ENCODE assay signal across 15 mouse cellular contexts in genomic region chr13:45783681-45784080, GRCm38 (mm10).
DNase-seq lines count a peak whose midpoint lies in the region; ATAC-seq lines count a peak whose summit lies in the region.
"Had no signal": no experiment of that assay in that cellular context is flagged by ENCODE, and none has a peak within 500 bp of the region (broad histone marks: within the 10 kb centered on the region; RNA-seq: fewer than 3 reads in every experiment).

No protein-coding gene starts in this region.

- no peaks in the 10 kb centered on the region for H3K36me3 ChIP-seq in forebrain, embryonic 15.5 days
- H3K36me3 ChIP-seq: embryonic facial prominence, embryonic 13.5 days; limb, embryonic 12.5 days had no signal

- no peaks in the 10 kb centered on the region for H3K27me3 ChIP-seq in forebrain, embryonic 15.5 days
- H3K27me3 ChIP-seq: embryonic facial prominence, embryonic 13.5 days; limb, embryonic 12.5 days had no signal

- no peaks in the 10 kb centered on the region for H3K9me3 ChIP-seq in forebrain, embryonic 15.5 days
- H3K9me3 ChIP-seq: limb, embryonic 12.5 days had no signal

- 42% methylated on average over 10 of the region's 10 CpGs for WGBS in forebrain, embryonic 15.5 days

- no peak overlapping the region for H3K9ac ChIP-seq in forebrain, embryonic 15.5 days (replicated peaks)
- H3K9ac ChIP-seq: embryonic facial prominence, embryonic 13.5 days; limb, embryonic 12.5 days had no signal

- intact Hi-C loops in heart, postnatal 10 days (cut with DNase I), result no loop called here

- H3K4me1 ChIP-seq in forebrain, embryonic 15.5 days, result peaks cover 8% of the 10 kb centered on the region
- H3K4me1 ChIP-seq: limb, embryonic 12.5 days had no signal

- H3K4me3 ChIP-seq in forebrain, embryonic 15.5 days, result no peak overlapping the region
- H3K4me3 ChIP-seq: embryonic facial prominence, embryonic 13.5 days; layer of hippocampus, adult 2 months; limb, embryonic 12.5 days had no signal

- no peak overlapping the region for H3K4me2 ChIP-seq in forebrain, embryonic 15.5 days (replicated peaks)
- H3K4me2 ChIP-seq: embryonic facial prominence, embryonic 13.5 days; limb, embryonic 12.5 days had no signal

- no peak overlapping the region for H3K27ac ChIP-seq in forebrain, embryonic 15.5 days (replicated peaks)
- H3K27ac ChIP-seq: embryonic facial prominence, embryonic 13.5 days; layer of hippocampus, adult 2 months; limb, embryonic 12.5 days had no signal

- DNase-seq in adrenal gland, adult 2 months, result peak; percentile 36
- DNase-seq in adrenal gland, adult 18-20 months (ENCODE audit: low spot score in 2 of 2), result no peak
- DNase-seq in heart, postnatal 10 days, result peak; percentile 45 to 51
- no peak for DNase-seq in heart, adult 9 months (ENCODE audit: low spot score in 2 of 2)
- peak; percentile 59 for DNase-seq in retina, postnatal 1 day
- no peak for DNase-seq in retina, embryonic 14.5 days (ENCODE audit: low spot score)
- DNase-seq: cerebellum, adult 11-12 months; kidney, adult 2 months; thymus, postnatal 4 days had no signal

- ATAC-seq in granulocyte monocyte progenitor cell, adult 5-6 weeks (replicated peaks; ENCODE audit: poor library complexity, severe bottlenecking), result no peak
- no peak for ATAC-seq in forebrain, embryonic 15.5 days (replicated peaks)
- ATAC-seq: activated CD4-positive, CD25-positive, alpha-beta regulatory T cell, adult 4 months had no signal

Comparison
In these comparisons a context has a peak if more than half of its experiments do, and no peak if none do; other contexts are left out.
1. DNase-seq: peak in adrenal gland, adult 2 months (single experiment), heart, postnatal 10 days (2 of 2) and retina, postnatal 1 day (single experiment); none in adrenal gland, adult 18-20 months (0 of 2), heart, adult 9 months (0 of 2) and retina, embryonic 14.5 days (single experiment).